Mouse (Mus musculus) forebrain, embryonic 11.5 days (tissue): Measurements from ENCODE around the gene Snx30. TPM values are rescaled to one million over a fixed set of nuclear protein-coding genes. Genes with fewer than 3 reads are reported as not detected.

Experiments
- ATAC-seq: fragments of 200-750 bp; cut with Nextera tagmentation; replicated peaks from 2 replicates; pipeline ENCODE4 v1.8.0; 2017; ENCODE audit warnings: moderate TSS enrichment; ENCODE audit not compliant: low FRiP score
- DNase-seq: peaks from one replicate; pipeline ENCODE4 v3.0.0-alpha.2; 2017; ENCODE audit warnings: low spot score
- H3K27ac ChIP-seq: fragments of 300-500 bp; sonication (generic); 2 replicates; pipeline ENCODE4 v1.5.1; 2014; ENCODE audit warnings: low read depth, low read length
- H3K27me3 ChIP-seq: fragments of 300-500 bp; sonication (generic); 2 replicates; pipeline ENCODE4 v1.6.1; 2014; ENCODE audit warnings: mild to moderate bottlenecking, low read length, mixed read lengths; ENCODE audit not compliant: control insufficient read depth, insufficient read depth
- H3K36me3 ChIP-seq: fragments of 300-500 bp; sonication (generic); 2 replicates; pipeline ENCODE4 v1.6.1; 2014; ENCODE audit warnings: mild to moderate bottlenecking, low read length, moderate library complexity, mixed read lengths; ENCODE audit not compliant: control insufficient read depth, insufficient read depth
- H3K4me1 ChIP-seq: fragments of 300-500 bp; sonication (generic); replicated peaks from 2 replicates; pipeline ENCODE4 v1.6.1; 2014; ENCODE audit warnings: low read length, mixed read lengths; ENCODE audit not compliant: control insufficient read depth, insufficient read depth
- H3K4me2 ChIP-seq: fragments of 300-500 bp; sonication (generic); 2 replicates; pipeline ENCODE4 v1.6.1; 2014; ENCODE audit warnings: low read depth, mild to moderate bottlenecking, low read length, moderate library complexity, mixed read lengths; ENCODE audit not compliant: severe bottlenecking
- H3K4me3 ChIP-seq: fragments of 300-500 bp; sonication (generic); 2 replicates; pipeline ENCODE4 v1.5.1; 2014; ENCODE audit warnings: low read depth, low read length
- H3K9ac ChIP-seq: fragments of 300-500 bp; sonication (generic); 2 replicates; pipeline ENCODE4 v1.6.1; 2014; ENCODE audit warnings: low read length
- H3K9me3 ChIP-seq: fragments of 300-500 bp; sonication (generic); 2 replicates; pipeline ENCODE4 v1.6.1; 2016; ENCODE audit warnings: low read length, mixed read lengths; ENCODE audit not compliant: control insufficient read depth
- WGBS: fragments of 180-500 bp; shearing (Covaris S2); extraction: QIAGEN DNeasy Blood & Tissue Kit; methylation state at CpG from one replicate; pipeline ENCODE4 v1.1.7; 2014; 5-methylcytosine and 5-hydroxymethylcytosine counted together
- polyA plus RNA-seq: library from polyadenylated mRNA; unstranded; fragments of >200 nt; fragmentation: Nextera tagmentation; extraction: Ambion mirVana; gene quantifications from 2 replicates; pipeline ENCODE4 v1.2.1, GENCODE M21; 2014

Snx30 gene
- polyA plus RNA-seq, 1 experiment from 2014 or later, result 8.8 TPM

DNA sequence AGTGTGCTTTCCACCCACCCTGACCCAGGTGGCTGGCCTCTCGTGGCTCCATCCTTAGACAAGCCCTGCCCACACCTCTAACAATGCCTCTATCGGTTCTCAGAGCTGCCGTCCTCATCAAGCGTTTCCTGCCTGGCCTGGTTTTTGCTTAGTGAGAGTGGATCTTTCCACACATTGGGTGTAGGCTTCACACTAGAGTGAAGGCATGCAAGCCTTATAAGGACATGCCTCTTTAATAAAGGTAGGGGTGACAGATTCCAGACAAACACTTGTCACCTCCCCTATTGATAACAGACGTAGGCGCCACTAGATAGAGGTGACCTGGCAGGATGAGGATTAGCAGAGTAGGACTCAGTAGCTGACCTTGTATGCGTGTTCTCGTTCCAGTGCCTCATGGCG is 92.9 kb downstream of the Snx30 start:
- Histone ChIP-seq H3K36me3 (no peaks in the 10 kb centered on the region), H3K4me1 (no peaks in the 10 kb centered on the region), H3K9ac (no peak overlapping the region), H3K4me3 (no peak overlapping the region), H3K4me2 (no peak overlapping the region), H3K27ac (no peak overlapping the region), H3K27me3 (no peaks in the 10 kb centered on the region), H3K9me3 (no peaks in the 10 kb centered on the region)
- 91% methylated on average over 9 of the region's 9 CpGs for WGBS
- DNase-seq (no peak), ATAC-seq (no peak)

DNA sequence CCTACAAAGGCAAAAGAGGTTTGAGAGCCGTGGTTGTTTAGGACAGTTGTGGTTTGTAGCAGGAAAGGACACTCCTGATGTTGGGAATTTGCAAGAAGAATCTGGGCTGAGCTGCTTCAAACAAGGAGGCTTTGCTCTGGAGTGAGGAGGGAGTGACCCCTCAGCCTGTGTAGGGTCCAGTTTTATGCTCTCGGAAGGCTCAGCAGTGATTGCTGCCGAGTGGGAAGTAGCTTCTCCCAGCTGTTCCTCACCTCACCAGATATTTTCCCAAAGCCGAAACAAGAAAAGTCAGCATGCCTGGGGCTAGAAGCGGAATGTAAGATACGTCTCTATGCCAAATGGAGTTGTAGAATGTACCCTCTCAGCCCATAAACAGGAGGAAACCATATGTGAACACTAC is 96.2 kb downstream of the Snx30 start:
- WGBS, result 92% methylated on average over 6 of the region's 6 CpGs
- Histone ChIP-seq H3K36me3 (no peaks in the 10 kb centered on the region), H3K27me3 (no peaks in the 10 kb centered on the region), H3K4me2 (no peak overlapping the region), H3K9me3 (no peaks in the 10 kb centered on the region), H3K27ac (no peak overlapping the region), H3K9ac (no peak overlapping the region), H3K4me1 (no peaks in the 10 kb centered on the region), H3K4me3 (no peak overlapping the region)
- ATAC-seq, result no peak
- DNase-seq, result no peak

DNA sequence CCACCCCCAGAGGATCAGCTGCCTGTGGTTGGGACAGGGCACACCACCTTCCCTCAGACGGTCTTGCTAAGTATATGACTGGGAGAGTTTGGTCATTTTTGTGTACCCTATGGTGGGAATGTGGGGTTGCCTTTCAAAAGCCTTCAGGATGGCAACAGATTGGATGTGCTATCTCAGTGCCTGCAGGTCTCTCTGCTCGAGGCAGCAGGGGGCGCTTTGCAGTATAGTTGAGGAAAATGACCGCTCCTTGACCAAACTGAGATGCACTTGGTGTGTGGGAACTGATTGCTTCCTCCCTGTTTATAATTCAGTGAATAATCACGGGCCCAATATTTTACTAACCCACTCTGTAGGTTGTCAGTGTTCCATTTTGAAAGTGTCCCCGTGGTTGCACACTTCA is 96.9 kb downstream of the Snx30 start:
- no peak overlapping the region for H3K27ac ChIP-seq
- no peaks in the 10 kb centered on the region for H3K4me1 ChIP-seq
- no peaks in the 10 kb centered on the region for H3K27me3 ChIP-seq
- no peak for ATAC-seq
- H3K4me2 ChIP-seq, result no peak overlapping the region
- no peaks in the 10 kb centered on the region for H3K9me3 ChIP-seq
- WGBS, result 65% methylated on average over 6 of the region's 6 CpGs
- H3K4me3 ChIP-seq, result no peak overlapping the region
- DNase-seq, result no peak
- no peaks in the 10 kb centered on the region for H3K36me3 ChIP-seq
- H3K9ac ChIP-seq, result no peak overlapping the region

DNA sequence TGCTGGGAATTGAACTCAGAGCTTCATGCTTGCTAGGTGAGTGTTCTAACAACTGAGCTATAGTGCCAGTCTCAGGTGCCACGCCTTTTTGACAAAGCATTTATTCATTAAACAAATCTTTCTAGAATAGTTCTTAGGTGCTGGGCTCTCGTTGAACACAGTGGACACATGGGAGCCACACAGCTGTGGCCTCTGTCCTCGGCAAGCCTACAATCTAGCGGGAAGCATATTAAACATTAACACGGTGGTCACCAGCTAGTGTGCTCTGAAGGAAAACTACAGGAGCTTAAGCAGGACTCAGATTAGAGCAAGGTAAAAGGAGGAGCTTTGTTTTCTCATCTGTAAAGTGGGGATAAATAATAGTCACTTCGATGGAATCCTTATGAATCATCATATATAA is 101.5 kb downstream of the Snx30 start:
- Histone ChIP-seq H3K4me1 (no peaks in the 10 kb centered on the region), H3K4me3 (no peak overlapping the region), H3K4me2 (no peak overlapping the region), H3K36me3 (no peaks in the 10 kb centered on the region), H3K9me3 (no peaks in the 10 kb centered on the region), H3K27me3 (no peaks in the 10 kb centered on the region), H3K27ac (no peak overlapping the region), H3K9ac (no peak overlapping the region)
- DNase-seq (no peak), ATAC-seq (no peak)
- WGBS, result 88% methylated on average over 6 of the region's 6 CpGs

DNA sequence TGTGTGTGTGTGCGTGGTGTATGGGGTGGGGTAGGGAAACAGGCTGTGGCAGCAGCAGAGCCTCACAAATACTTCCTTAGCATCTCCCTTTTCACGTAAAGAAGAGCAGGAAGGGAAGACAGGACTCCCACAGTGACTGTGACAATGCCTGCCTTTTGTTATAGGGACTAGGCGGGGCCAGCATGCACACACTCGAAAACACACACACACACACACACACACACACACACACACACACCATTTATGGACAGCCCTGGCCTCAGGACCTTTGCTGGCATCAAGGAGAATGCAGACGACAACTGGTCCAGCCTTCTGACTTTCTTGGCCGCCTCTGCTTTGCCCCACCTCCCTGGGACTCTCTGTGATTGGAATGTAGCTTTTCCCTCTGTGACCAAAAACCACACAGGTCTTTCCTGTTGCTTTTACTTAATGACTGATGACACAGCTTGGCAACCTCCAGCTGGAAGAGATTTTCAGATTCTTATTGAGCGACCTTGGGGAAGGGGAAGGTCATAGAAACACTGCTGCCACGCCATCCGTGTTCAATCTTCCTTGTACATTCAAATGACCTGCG is 102.1 kb downstream of the Snx30 start:
- H3K9ac ChIP-seq, result no peak overlapping the region
- no peak for ATAC-seq
- no peak overlapping the region for H3K27ac ChIP-seq
- H3K4me3 ChIP-seq, result no peak overlapping the region
- DNase-seq, result no peak
- no peaks in the 10 kb centered on the region for H3K4me1 ChIP-seq
- no peaks in the 10 kb centered on the region for H3K27me3 ChIP-seq
- no peaks in the 10 kb centered on the region for H3K36me3 ChIP-seq
- H3K4me2 ChIP-seq, result no peak overlapping the region
- 55% methylated on average over 10 of the region's 10 CpGs for WGBS
- no peaks in the 10 kb centered on the region for H3K9me3 ChIP-seq

DNA sequence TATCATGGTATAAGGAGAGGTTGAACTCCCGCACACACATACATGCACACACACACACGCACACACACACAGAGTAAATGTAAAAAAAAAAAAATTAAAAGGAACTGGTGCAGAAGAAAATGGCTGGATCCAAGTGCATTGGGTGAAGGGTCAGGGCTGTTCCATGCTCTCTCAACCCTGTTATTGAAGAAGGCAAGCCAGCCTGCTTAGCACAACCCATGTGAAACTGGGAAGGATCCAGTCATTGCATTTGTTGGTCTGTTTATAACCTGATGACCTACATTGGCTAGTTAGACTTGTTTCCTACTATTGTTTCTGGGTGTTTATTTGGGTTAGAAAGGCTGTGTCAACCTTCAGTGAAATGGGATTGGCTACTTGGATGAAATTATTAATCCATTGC is 103.1 kb downstream of the Snx30 start:
- Histone ChIP-seq H3K9ac (no peak overlapping the region), H3K4me1 (no peaks in the 10 kb centered on the region), H3K27me3 (no peaks in the 10 kb centered on the region), H3K4me3 (no peak overlapping the region), H3K4me2 (no peak overlapping the region), H3K27ac (no peak overlapping the region), H3K36me3 (no peaks in the 10 kb centered on the region), H3K9me3 (no peaks in the 10 kb centered on the region)
- no peak for DNase-seq
- 91% methylated on average over 2 of the region's 2 CpGs for WGBS
- ATAC-seq, result no peak

DNA sequence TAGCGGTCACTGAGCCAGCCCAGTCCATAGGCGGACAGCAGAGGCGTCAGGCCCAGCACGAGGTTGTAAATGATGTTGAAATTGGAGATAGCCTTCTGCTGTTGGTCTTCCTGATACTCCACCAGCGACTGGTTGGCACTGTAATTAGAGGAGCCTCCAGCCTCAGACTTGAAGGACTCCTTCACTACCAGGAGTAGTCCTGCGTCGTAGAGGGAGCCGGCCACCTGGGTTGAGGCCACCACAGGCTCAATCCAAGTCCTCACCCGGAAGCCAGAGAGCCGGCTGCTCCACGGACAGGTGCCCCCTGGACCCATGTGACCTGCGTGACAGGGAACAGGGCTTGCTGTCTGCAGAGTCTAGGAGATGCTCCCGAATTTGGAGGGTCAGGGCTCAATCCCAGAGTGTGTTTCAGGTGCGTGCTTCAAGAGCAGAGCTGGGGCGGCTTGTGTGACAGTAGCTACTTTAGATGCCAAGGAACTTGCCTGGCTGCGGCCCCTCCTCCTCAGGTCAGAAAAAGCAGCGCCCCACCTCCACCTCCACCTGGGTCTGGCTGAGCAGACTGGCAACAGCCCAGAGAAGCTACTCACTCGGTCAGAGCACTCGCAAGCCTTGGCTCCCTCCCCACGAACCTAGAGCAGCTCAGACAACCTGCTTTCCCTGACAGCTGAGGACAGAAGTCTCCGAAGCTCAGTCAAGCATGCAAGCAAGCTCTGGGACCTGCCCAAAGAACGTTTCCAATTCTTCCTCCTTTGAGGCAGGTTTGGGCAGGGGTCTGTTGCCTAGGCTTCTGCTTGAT is 109.2 kb downstream of the Snx30 start, which contains the start of gene Slc46a2:
Slc46a2 (minus strand) TSS at position 449 of the 796 bp plus-strand sequence.
- no peaks in the 10 kb centered on the region for H3K9me3 ChIP-seq
- H3K27me3 ChIP-seq, result no peaks in the 10 kb centered on the region
- no peak within 1 kb of the TSS for H3K4me2 ChIP-seq
- no peaks in the 10 kb centered on the region for H3K36me3 ChIP-seq
- H3K4me3 ChIP-seq, result no peak within 1 kb of the TSS
- WGBS, result 19% methylated on average over 22 of the region's 22 CpGs
- no peak within 1 kb of the TSS for H3K27ac ChIP-seq
- DNase-seq, result no peak
- ATAC-seq, result no peak
- no peaks in the 10 kb centered on the region for H3K4me1 ChIP-seq
- no peak within 1 kb of the TSS for H3K9ac ChIP-seq

DNA sequence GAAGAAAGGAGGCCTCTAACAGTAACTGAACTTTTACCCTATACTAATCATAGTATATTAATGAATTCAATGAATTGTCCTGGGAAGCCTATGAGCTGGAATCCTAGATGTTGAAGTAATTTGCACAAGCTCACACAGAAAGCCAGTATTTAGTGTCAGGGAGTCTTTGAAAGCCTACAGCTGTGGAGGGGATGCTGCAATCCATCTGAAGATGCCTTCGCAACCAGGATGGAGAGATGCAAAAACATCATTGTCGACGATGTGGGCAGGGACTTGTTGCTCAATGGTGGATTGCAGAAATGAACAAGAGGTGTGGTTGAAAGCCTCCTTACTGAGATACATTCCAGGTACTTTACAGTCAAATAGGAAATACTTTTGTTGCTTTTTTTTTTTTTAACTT is 112.3 kb downstream of the Snx30 start:
- H3K9me3 ChIP-seq, result no peaks in the 10 kb centered on the region
- no peak for ATAC-seq

DNA sequence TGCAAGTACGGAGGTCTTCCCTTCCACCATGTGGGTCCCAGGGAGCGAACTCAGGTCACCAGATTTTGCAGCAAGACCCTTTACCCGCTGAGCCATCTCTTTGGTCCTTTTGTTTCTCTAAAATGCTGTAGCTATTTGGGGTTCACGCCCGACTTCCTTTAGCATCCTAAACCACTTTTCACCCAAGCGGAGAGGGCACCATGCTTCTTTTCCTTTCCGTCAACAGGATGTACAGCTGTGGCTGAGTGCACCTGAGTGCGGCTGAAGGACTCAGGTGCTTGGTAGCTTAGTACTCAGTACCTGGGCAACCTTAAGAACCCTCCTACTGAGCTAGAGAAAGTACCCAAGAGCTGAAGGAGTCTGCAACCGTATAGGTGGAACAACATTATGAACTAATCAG is 119.4 kb downstream of the Snx30 start:
- no peak overlapping the region for H3K27ac ChIP-seq
- no peak for ATAC-seq
- no peaks in the 10 kb centered on the region for H3K4me1 ChIP-seq
- no peaks in the 10 kb centered on the region for H3K27me3 ChIP-seq
- H3K4me2 ChIP-seq, result no peak overlapping the region
- H3K9ac ChIP-seq, result no peak overlapping the region
- no peak for DNase-seq
- no peak overlapping the region for H3K4me3 ChIP-seq
- WGBS, result 82% methylated on average over 9 of the region's 9 CpGs
- H3K9me3 ChIP-seq, result no peaks in the 10 kb centered on the region
- no peaks in the 10 kb centered on the region for H3K36me3 ChIP-seq

More for the DNA sequence above, 112.3 kb downstream of the Snx30 start:
- 94% methylated on average over 3 of the region's 3 CpGs for WGBS
- Histone ChIP-seq H3K27me3 (no peaks in the 10 kb centered on the region), H3K9ac (no peak overlapping the region), H3K4me1 (no peaks in the 10 kb centered on the region), H3K4me3 (no peak overlapping the region), H3K36me3 (no peaks in the 10 kb centered on the region), H3K27ac (no peak overlapping the region), H3K4me2 (no peak overlapping the region)
- no peak for DNase-seq
